Mouse (Mus musculus) neural tube, embryonic 14.5 days (tissue): Measurements from ENCODE around the gene Grid2ip. TPM values are rescaled to one million over a fixed set of nuclear protein-coding genes. Genes with fewer than 3 reads are reported as not detected.

Source experiments
- ATAC-seq: fragments of 200-750 bp; cut with Nextera tagmentation; 2 replicates; pipeline ENCODE4 v1.8.0; 2017; ENCODE audit warnings: low read depth, mild to moderate bottlenecking, moderate TSS enrichment, moderate library complexity
- H3K27ac ChIP-seq: fragments of 300-500 bp; sonication (generic); 2 replicates; pipeline ENCODE4 v1.5.1; 2014; ENCODE audit warnings: low read depth, mild to moderate bottlenecking, control low read depth, low read length, moderate library complexity, mixed read lengths
- H3K27me3 ChIP-seq: fragments of 300-500 bp; sonication (generic); 2 replicates; pipeline ENCODE4 v1.6.1; 2014; ENCODE audit warnings: low read length; ENCODE audit not compliant: control insufficient read depth, insufficient read depth
- H3K36me3 ChIP-seq: fragments of 300-500 bp; sonication (generic); 2 replicates; pipeline ENCODE4 v1.6.1; 2014; ENCODE audit warnings: low read length, mixed read lengths; ENCODE audit not compliant: control insufficient read depth, insufficient read depth
- H3K4me1 ChIP-seq: fragments of 300-500 bp; sonication (generic); 2 replicates; pipeline ENCODE4 v1.6.1; 2014; ENCODE audit warnings: low read length; ENCODE audit not compliant: control insufficient read depth, insufficient read depth
- H3K4me2 ChIP-seq: fragments of 300-500 bp; sonication (generic); 2 replicates; pipeline ENCODE4 v1.6.1; 2014; ENCODE audit warnings: mild to moderate bottlenecking, low read depth, low read length, control low read depth
- H3K4me3 ChIP-seq: fragments of 300-500 bp; sonication (generic); 2 replicates; pipeline ENCODE4 v1.5.1; 2014; ENCODE audit warnings: low read depth, low read length, control low read depth, mixed read lengths
- H3K9ac ChIP-seq: fragments of 300-500 bp; sonication (generic); replicated peaks from 2 replicates; pipeline ENCODE4 v1.6.1; 2014; ENCODE audit warnings: low read depth, mild to moderate bottlenecking, control low read depth, low read length, mixed read lengths
- H3K9me3 ChIP-seq: fragments of 300-500 bp; sonication (generic); 2 replicates; pipeline ENCODE4 v1.6.1; 2016; ENCODE audit warnings: low read length; ENCODE audit not compliant: control insufficient read depth
- WGBS: fragments of 180-500 bp; shearing (Covaris S2); extraction: QIAGEN DNeasy Blood & Tissue Kit; methylation state at CpG from one replicate; pipeline ENCODE4 v1.1.7; 2014; 5-methylcytosine and 5-hydroxymethylcytosine counted together
- polyA plus RNA-seq: library from polyadenylated mRNA; unstranded; fragments of >200 nt; fragmentation: Nextera tagmentation; extraction: Ambion mirVana; gene quantifications from 2 replicates; pipeline ENCODE4 v1.2.1, GENCODE M21; 2014

Gene Grid2ip
- 0.24 and 0.44 TPM in 2 replicates for polyA plus RNA-seq

DNA sequence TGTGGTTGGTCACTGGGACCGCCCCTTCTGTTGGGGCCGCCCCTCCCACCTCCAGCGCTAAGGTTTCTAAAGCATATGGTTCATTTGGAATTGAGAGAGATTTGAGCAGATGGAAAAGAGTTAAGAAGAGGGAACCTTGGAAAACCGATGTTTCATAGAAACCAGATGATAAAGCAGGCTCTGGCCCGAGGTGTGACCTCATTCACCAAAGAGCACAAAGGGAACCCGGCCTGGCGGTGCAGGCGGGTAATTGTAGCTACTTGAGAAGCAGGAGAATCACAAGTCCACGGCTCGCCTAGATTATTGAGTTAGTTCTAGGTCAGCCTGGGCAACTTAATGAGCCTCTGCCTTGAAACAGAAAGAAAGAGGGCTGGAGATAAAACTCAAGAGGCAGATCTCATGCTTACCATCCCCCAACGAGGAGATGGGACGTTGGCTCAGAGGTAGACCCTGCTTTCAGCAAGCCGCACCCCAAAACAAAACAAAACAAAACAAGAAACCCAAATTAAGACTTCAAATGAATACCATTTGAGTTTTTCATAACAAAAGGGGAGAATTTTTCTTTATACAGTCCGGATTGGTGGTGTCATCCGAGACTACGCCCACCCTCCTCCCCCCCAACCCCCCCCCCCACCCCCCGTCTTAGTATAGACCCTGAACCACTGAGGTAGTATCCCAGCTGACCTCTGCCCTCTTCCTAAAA, at the start of gene Grid2ip:
Grid2ip (plus strand) TSS at position 653 of the 703 bp plus-strand sequence.
- WGBS, result 19% methylated on average over 17 of the region's 17 CpGs
- peak within 1 kb of the TSS; percentile 34 for H3K9ac ChIP-seq

GRCm38 (mm10) chr5:143308825-143309224, 48.3 kb upstream of the Grid2ip start:
- no peak for ATAC-seq
- H3K4me1 ChIP-seq, result peaks cover 12% of the 10 kb centered on the region

More for the DNA sequence above, at the start of gene Grid2ip:
- peak within 1 kb of the TSS; percentile 29; the same call in 1 of the 2 replicates for H3K4me2 ChIP-seq
- no peak within 1 kb of the TSS for H3K4me3 ChIP-seq
- no peaks in the 10 kb centered on the region for H3K9me3 ChIP-seq
- no peaks in the 10 kb centered on the region for H3K36me3 ChIP-seq
- H3K27ac ChIP-seq, result no peak within 1 kb of the TSS
- 0 out of 2 replicates have a peak, but pooled peaks cover 4% of the 10 kb centered on the region for H3K27me3 ChIP-seq
- H3K4me1 ChIP-seq, result no peaks in the 10 kb centered on the region
- ATAC-seq, result no peak

DNA sequence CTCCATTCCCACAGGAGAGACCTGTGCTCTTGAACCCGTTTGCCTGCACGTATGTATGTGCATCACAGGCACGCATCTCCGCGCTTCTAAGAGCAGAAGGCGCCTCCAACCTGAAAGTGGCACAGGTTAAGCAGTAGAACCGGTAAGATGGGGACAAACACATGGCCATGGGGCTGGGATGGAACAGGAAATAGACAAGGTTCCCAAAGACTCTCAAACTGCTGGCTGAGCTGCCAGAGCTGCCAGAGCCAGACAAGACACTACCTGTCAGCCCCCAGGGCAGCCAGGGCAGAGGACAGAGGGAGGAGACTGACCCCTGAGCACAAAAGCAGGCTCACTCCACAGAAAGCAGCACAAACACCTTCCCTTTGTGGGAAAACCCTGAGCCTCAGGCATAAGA, 47.2 kb upstream of the Grid2ip start:
- Histone ChIP-seq H3K9me3 (no peaks in the 10 kb centered on the region), H3K27me3 (no peaks in the 10 kb centered on the region), H3K4me2 (no peak overlapping the region), H3K9ac (no peak overlapping the region), H3K36me3 (peaks cover 54% of the 10 kb centered on the region), H3K4me3 (no peak overlapping the region), H3K27ac (no peak overlapping the region), H3K4me1 (peaks cover 16% of the 10 kb centered on the region)
- ATAC-seq, result no peak
- 94% methylated on average over 7 of the region's 7 CpGs for WGBS

More at GRCm38 (mm10) chr5:143308825-143309224, 48.3 kb upstream of the Grid2ip start:
- H3K36me3 ChIP-seq, result peaks cover 57% of the 10 kb centered on the region
- H3K4me3 ChIP-seq, result no peak overlapping the region
- WGBS, result 93% methylated on average over 5 of the region's 5 CpGs
- no peaks in the 10 kb centered on the region for H3K9me3 ChIP-seq
- H3K4me2 ChIP-seq, result no peak overlapping the region
- H3K27ac ChIP-seq, result no peak overlapping the region
- no peaks in the 10 kb centered on the region for H3K27me3 ChIP-seq
- no peak overlapping the region for H3K9ac ChIP-seq

GRCm38 (mm10) chr5:143311886-143312285, 45.3 kb upstream of the Grid2ip start:
- no peak overlapping the region for H3K27ac ChIP-seq
- peaks cover 13% of the 10 kb centered on the region for H3K4me1 ChIP-seq
- no peak overlapping the region for H3K4me2 ChIP-seq
- no peak for ATAC-seq
- no peak overlapping the region for H3K9ac ChIP-seq
- WGBS, result 61% methylated on average over 8 of the region's 8 CpGs
- H3K9me3 ChIP-seq, result no peaks in the 10 kb centered on the region
- no peaks in the 10 kb centered on the region for H3K27me3 ChIP-seq
- H3K36me3 ChIP-seq, result peaks cover 39% of the 10 kb centered on the region
- H3K4me3 ChIP-seq, result no peak overlapping the region

GRCm38 (mm10) chr5:143314183-143314729, 42.9 kb upstream of the Grid2ip start:
- Histone ChIP-seq H3K27ac (peak overlapping the region; percentile 94), H3K9ac (peak overlapping the region; percentile 92), H3K9me3 (no peaks in the 10 kb centered on the region), H3K4me1 (peaks cover 13% of the 10 kb centered on the region), H3K36me3 (peaks cover 31% of the 10 kb centered on the region), H3K4me3 (peak overlapping the region; percentile 88), H3K4me2 (peak overlapping the region; percentile 93), H3K27me3 (no peaks in the 10 kb centered on the region)
- 1% methylated on average over 16 of the region's 16 CpGs for WGBS
- ATAC-seq, result no peak

- peak; percentile 89 for ATAC-seq
- WGBS, result under 1% methylated on average over 101 of the region's 101 CpGs
- Histone ChIP-seq H3K27me3 (no peaks in the 10 kb centered on the region), H3K4me1 (peaks cover 13% of the 10 kb centered on the region), H3K9ac (peak within 1 kb of the TSS; percentile 92), H3K27ac (peak within 1 kb of the TSS; percentile 94), H3K9me3 (no peaks in the 10 kb centered on the region), H3K4me2 (peak within 1 kb of the TSS; percentile 93), H3K36me3 (peaks cover 32% of the 10 kb centered on the region), H3K4me3 (peak within 1 kb of the TSS; percentile 88)
Measured at GRCm38 (mm10) chr5:143314730-143315513, 42.2 kb upstream of the Grid2ip start, which contains the start of gene E130309D02Rik. Gene E130309D02Rik (minus strand): TSS chr5:143315360.

GRCm38 (mm10) chr5:143315514-143315888, 41.6 kb upstream of the Grid2ip start:
- peak overlapping the region; percentile 92; the same call in 1 of the 2 replicates for H3K9ac ChIP-seq
- peaks cover 27% of the 10 kb centered on the region for H3K36me3 ChIP-seq
- peak; percentile 48 for ATAC-seq

GRCm38 (mm10) chr5:143316605-143317287, 40.4 kb upstream of the Grid2ip start:
- WGBS, result 91% methylated on average over 5 of the region's 5 CpGs
- H3K4me3 ChIP-seq, result no peak overlapping the region
- no peak overlapping the region for H3K4me2 ChIP-seq
- H3K4me1 ChIP-seq, result peaks cover 13% of the 10 kb centered on the region
- no peak for ATAC-seq
- H3K27ac ChIP-seq, result no peak overlapping the region
- no peak overlapping the region for H3K9ac ChIP-seq
- H3K36me3 ChIP-seq, result peaks cover 26% of the 10 kb centered on the region
- H3K27me3 ChIP-seq, result no peaks in the 10 kb centered on the region
- H3K9me3 ChIP-seq, result no peaks in the 10 kb centered on the region

More at GRCm38 (mm10) chr5:143315514-143315888, 41.6 kb upstream of the Grid2ip start:
- H3K9me3 ChIP-seq, result no peaks in the 10 kb centered on the region
- peaks cover 13% of the 10 kb centered on the region for H3K4me1 ChIP-seq
- H3K4me2 ChIP-seq, result peak overlapping the region; percentile 93
- H3K27ac ChIP-seq, result peak overlapping the region; percentile 94
- H3K27me3 ChIP-seq, result no peaks in the 10 kb centered on the region
- H3K4me3 ChIP-seq, result peak overlapping the region; percentile 88
- 13% methylated on average over 8 of the region's 8 CpGs for WGBS
